Mouse (Mus musculus): Measurements from ENCODE around the gene Dmp1.

DNA sequence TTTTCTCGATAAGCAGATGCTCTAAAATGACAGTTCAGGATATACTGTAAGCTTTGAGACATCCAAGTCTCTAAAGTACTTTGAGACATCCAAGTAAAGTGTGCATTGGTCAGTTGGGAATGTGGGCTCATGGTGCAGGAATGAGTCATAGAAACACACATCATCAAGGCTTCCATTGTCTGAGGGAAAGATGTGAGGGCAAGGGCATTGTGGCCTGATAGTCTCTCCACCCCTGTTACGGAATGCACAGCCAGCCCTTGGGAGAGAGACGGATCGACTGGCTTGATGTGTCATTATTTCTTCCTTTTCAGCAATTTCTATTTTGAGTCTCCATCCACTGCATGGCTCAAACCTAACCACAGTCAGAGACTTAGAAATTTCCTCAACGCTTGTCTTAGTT is 49.4 kb downstream of the Dmp1 start:
- TF ChIP-seq CTCF (conservative IDR thresholded peaks at IDR 0.05; ENCODE audit: low read length) (no peak), POU5F1 (IDR thresholded peaks at IDR 0.05; ENCODE audit: borderline replicate concordance, low read length) (no peak), NANOG (IDR thresholded peaks at IDR 0.05; ENCODE audit: borderline replicate concordance, low read length) (no peak)

Measured in E14TG2a.4 (cell line).